Mouse (Mus musculus) liver, embryonic 14.5 days (tissue): ENCODE data around the gene Mt3.

Experiments used
- CTCF ChIP-seq: IDR thresholded peaks from 2 replicates; pipeline ENCODE4 v1.5.1; 2016; ENCODE audit warnings: antibody characterized with exemption, low read depth, control low read depth
- EP300 ChIP-seq: IDR thresholded peaks from 2 replicates; pipeline ENCODE4 v1.6.1; 2016; ENCODE audit warnings: antibody characterized with exemption, low read depth

DNA sequence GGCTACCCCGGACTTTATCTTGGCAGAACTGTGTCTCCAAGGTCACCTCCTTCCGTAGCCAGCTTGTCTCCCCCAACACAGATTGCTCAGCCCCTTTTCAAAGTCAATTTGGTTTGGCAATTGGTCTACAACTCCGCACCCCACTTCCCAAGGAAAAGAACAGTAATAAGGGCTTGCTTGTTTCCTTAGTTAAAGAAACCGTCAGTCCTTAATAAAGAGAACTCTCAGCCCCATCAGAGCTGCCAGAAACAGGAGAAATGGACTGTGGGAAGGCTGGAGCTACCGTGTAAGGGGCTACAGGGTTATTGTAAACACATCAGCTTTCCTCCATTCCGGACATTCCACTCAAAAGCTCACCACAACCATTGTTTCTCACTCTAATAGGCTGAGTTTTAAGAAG lies 2.1 kb downstream of the Mt3 start:
- TF ChIP-seq CTCF: no peak
- no peak for TF ChIP-seq EP300
